Mouse (Mus musculus) spleen, postnatal 4 days (tissue): ENCODE measurements around the gene Aldh1a2.

Source experiments
- DNase-seq, 2 experiments: peaks; one replicate each; pipeline ENCODE4 v3.0.0; 2022; ENCODE audit warnings: low spot score in 2 of 2

Aldh1a2 gene

DNA sequence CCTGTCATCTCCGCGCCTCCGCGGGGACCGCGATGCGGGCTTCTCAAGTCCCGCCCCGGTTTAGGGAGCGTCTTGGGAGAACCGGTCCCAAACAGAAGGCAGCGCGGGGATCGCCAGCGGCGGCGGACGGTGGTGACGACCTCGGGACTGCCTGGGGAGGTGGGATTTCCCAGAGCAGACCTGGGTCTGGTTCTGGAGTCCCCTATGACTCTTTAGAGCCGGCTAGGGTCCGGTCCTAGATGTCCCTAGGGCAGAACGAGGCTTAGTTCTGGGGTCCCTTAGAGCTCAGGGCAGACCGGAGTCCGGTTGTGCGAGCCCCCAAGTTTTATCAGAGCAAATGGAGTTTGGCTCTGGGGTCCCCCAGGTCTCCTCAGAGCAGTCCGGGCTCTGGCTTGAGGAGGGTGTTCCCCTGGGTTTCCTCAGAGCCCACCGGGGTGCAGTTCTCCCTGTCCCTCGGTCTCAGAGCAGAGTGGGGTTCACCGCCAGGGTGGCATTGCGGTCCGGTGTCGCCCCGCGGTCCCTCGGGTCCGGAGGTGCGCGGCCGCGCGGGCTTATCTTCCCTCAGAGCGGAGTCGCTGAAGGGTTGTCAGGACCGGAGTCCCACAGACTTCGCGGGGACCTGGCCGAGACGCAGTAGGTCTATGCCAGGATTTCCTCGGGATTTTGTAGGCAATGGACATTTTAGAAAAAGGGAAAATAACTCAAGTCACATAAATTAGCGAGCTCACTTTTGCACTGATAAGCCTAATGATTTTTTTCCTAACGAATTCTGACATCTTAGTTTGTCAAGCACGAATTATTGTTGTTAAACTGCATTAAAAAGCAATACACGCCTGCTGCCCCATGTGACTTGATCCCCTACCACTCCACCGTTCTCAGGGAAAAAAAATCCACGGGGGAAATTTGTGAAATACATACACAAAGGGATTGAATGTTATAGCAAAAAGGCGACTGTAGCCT is 727 bp downstream of the Aldh1a2 start:
- DNase-seq: peak in 1 of 2 experiments; percentile 67

DNA sequence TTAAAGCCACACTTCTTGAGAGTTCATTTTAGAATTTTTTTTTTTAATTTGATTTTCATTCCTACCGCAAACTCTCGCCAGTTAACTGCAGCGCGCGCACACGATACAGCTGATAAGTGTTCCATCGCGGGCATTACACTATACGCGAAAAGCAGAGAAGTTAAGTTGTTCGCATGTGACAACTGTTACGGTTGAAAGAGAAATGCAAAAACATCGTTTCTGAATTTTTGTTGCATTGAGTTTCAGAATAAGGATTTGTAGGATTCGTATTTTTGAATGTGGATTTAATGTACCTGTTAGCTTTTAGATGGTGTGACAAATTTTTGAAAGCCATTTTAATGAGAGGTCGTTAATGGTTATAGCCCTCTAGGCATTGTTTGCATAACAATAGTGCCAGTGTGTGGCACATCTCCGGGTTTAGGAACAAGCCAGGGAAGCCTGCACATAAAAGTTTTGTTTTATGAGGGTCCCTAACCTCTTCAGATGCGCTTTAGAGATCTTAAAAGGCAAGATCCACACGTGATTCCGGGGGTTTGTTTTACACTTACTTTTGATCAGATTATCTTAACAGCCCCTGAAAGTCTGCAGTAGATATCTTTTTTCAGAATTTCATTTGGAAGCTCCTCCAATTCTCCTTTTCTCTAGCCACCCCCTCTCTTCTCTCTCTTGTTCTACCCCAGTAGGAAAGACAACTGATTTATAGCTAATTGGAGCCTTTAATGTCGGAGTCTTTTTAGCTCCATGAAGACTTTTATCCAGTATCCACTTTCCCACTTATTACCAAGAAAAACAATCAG is 1.6 kb downstream of the Aldh1a2 start:
- no peak for DNase-seq

DNA sequence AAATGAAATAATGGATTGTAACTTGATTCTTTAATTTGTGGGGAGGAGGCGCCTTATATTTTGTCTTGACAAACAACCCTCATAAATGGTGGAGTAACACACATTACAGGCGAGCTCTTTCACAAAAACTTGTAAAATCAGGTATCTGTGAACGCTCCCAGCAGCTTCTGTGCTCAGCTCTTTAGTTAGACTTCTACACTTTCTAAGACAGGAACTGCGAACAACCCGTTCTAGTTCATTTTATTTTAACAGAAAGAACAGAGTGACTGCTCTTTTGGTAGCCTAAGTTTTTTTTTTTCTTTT is 2.2 kb downstream of the Aldh1a2 start:
- DNase-seq: no peak

DNA sequence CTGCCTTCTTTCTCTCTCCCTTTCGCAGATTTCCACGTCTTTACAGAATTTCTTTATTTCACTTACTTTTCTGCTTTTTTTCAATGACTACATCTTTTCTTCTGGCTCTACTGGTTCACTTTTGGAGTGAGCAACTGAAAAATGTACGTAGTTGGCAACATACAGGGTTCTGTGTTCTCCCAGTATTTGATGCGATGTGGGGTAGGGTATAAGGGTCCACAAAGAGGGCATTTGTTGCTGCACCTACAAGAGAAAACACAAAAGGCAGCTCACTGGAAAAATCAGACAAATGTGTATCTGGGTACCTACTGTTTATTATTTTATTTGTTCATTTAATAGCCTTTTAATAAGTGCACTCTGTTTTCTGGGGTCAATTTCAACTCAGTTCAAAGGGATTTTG is 3.6 kb downstream of the Aldh1a2 start:
- DNase-seq: no peak

DNA sequence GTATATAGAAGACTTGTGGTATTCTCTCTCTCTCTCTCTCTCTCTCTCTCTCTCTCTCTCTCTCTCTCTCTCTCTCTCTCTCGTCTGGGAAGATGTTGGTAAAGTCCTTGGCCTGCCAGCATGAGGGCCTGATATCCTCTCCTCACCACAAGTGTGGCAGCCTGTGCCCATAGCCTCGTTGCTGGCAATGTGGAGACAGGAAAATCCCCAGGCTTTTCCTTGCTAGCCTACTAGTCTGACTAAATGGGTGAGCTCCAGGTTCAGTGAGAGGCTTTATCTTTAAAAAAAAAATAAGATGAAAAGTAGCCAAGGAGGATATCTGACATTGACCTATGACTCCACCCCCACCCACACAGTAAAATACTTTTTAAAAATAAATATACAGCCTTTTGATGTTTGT is 4.8 kb downstream of the Aldh1a2 start:
- DNase-seq: no peak

DNA sequence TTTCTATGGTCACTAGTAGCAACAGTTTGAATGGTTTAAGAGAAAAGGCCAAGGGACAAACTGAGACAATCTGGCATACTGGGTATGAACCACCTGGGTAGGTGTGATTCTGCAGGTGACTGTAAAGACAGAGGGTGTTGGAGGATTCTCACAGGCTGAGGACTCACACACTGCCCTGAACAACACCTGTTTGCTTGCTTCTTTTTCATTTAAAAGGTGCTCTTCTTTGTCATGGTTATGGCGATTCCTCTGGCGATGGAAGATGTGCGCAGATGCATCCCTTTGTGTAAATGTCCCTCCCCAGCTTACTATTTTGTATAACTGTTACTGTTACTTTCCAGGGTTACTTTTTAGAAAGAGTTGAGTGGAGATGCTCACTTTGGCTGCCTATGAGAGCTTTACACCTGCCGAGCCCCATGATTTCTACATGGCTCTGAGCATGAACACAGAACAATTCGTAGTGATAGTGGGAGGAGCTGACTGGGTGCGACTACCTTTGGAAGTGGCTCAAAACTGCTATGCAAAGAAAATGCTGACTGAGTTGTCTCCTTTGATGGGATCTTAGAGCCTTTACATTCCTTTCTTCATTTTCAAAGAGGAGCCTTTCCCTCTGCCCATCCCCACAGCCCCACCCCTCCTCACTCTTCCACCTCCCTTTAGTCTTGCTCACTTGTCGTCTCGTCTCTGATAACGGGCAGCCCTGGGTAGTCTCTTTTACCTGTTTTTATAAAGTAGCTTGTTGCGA is 11.8 kb downstream of the Aldh1a2 start:
- no peak for DNase-seq

DNA sequence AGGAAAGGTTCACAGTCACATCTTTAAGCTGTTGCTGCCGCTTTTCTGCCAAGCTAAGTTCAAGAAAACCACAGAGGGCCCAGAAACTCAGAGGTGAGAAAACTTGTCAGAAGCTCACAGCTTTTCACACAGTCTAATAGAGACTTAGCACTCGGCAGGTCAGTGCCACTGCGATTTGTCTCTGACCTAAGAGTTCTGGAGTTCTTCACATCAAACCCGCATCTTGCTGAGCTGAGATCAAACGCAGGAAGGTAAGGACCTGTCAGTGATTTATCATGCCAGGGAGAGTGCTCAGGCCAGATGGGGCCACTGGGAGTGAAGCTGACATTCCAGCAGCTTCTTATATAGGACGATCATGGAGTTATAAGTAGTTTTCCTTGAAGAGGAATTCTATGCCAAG is 14.4 kb downstream of the Aldh1a2 start:
- no peak for DNase-seq

DNA sequence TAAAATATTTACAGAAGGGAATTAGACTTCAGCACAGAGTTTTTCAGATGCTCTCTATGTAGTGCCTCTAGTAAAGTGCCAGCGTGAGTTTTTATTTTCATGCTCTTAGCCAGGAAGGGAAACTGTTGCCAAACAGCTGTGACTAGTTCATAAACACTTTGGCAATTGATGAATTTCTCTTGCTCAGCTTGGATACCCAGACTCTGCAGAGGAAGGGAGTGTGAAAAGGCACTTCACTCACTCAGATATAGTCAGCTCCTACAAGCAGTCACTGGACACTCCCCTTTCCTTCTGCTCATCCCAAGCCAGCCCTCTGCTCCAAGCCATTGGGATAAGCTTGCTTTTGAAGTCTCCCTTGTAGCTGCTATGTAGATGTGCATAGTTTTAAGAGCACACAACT is 21.0 kb downstream of the Aldh1a2 start:
- no peak for DNase-seq

DNA sequence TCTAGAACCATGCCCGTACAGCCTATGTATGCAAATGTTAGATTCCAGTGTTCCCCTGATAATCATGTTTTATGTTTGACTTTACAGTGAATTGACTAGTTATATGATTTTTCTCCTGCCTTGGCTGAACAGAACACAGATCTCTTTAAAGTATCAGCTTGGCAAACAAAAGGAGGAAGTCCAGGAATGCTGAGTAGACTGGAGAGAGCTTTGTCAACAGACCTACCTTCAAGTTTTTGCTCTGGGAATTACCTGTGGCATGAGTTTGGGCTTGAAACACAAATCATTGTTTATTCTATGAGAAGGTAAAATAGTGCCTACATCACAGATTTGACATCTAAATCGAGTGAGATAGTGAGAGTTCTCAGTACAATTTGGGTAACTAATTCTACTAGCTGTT is 24.3 kb downstream of the Aldh1a2 start:
- DNase-seq: no peak

DNA sequence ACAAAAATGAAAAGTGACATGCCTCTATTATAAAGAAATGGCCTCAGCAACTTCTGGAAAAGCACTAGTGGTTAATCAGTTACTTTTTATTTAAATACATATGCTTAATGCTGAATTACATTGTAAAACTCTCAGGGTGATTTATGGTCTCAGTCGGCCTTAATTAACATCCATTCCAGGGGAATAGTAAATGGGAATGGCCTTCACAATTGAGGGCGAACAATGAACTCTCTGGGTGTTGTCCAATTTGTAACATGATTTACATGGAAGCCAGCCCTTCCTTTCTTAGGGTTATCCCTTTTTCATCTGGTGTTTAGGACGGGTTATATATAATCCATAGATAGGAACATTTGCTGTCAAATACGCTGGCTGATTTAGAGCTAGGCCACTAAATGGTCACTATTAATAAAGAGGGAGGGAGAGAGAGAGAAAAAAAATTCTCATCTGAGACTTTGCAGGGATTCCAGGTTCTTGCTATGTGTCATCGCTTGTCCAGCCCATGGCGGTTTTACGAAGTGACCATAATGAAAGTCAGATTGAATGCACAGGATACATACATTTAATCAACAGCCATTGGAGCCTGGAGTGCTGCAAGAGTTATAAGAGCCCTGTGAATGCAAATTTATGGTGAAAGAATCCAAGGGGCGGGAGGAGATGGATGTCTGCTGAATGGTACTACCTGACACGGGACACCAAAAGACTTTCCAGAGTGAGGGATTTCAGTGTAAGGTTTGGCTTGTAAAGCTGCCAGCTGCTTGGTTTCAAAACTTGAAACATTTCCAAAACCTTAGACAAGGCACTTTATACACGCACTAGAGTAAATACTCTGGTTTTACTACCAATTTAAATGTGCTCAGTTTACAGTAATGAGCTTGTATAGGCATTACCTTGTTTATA is 26.2 kb downstream of the Aldh1a2 start:
- DNase-seq: no peak

DNA sequence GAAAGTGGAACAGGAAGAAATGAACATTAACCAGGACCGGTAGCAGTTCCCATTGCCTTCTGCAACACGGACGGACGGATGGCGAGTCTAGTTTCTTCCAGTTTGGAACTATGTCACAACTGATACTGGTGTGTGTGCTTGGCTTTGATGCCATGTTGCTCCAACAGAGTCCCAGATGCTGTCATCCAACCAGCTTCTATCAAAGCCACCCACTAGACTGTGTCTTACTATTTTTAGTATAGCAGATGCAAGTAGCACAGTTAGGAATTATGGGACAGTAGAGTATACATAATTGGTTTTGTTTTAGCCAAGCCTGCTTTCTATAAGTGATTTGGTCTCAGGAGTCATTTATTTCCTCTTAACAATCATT is 26.8 kb downstream of the Aldh1a2 start:
- no peak for DNase-seq

DNA sequence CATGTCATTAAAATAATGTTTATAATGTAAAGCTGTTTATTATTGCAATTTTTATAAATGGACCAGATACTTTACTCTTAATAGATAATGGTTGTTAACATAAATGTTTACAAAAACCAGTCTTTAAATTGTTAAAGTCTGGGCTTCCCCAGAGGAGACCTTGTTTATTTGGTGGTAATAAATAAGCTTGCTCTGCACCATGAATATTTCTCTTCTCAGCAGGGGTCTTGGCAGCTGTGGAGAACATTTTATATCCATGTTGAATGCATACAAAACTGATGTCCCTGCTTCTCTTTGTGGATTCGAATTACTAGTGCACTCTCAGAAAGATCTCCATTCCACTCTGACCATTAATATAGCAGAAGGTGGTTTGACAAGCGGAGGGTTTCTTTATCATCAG is 38.8 kb downstream of the Aldh1a2 start:
- DNase-seq: no peak

DNA sequence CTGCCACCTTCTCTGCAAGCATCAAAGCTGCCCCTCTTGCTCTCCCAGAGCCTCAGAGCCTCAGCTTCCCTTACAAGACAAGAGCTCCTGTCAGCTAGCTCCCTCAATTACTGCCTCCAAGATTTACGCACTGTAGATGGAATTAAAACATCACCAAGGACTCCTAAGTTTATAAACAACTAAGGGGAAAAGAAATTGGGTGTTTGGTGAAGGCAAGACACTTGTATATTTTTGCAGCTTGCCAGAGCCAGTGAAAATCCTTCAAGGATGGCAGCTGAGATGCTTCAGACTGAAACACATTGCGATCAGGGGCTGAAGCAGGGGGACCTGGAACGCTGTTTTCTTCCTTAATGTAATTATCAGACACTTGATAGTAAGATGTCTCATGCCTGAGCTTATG is 47.1 kb downstream of the Aldh1a2 start:
- no peak for DNase-seq

DNA sequence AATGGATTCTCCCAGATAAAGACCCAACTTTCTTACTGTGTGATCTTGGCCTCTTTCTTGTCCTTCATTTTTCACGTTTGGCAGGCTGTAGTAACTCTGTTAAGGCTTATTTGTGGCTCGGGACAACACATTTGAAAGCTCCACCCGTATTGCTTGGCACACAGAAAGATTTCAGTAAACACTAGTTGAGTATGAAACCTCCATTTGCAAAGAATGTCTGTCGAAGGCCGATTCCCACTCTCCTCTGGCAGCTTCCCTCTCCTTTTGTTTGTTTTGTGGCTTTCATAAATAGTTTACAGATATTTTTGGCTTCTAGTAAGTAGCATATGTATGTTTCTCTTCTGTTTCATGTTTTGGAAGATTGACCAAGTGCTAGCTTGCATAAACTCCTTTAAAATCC is 54.1 kb downstream of the Aldh1a2 start:
- DNase-seq: no peak

DNA sequence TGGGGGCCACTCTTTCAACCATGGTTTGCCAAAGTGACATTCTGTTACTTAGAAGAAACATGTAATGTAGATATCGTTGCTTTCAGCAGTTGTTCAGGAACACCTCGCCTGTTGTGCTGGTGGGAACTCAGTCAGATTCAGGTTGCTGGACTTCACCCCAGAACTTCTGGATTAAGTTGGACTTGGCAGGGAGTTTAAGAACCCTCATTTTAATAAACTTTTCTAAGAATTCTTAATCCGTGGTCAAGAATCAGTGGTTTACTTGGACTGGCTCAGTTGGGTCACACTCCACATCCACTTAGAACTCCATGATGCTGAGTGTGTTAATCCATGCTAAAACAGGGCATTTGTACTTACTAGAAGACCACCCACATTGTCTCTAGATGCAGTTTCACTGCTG is 54.6 kb downstream of the Aldh1a2 start:
- no peak for DNase-seq

DNA sequence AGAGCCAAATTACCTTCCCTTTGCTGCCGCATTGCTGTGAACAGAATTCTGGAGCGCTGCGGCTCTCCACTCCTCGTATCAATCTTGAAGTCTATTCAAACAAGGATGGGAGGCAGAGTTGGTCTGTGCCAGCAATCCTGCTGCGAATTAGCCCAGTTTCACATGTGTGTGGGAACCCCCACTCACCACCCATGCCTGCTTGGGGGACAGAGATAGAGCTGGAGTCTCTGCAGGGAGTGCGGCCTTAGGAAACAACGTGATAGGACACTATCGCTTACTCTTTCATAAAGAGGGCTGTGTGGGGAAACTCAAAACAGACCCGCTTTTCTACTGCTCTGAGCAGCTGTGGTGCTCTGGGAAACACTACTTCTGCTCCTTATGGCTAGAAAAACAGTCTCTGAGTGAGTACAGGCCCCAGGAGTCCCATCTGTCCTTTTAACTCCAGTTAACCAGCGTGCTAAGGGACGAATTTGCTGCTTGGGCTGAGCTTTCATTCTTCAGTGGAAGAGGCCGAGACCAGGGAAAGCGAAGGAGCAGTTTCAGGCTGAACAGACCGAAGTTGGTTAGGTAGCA is 60.6 kb downstream of the Aldh1a2 start:
- no peak for DNase-seq

DNA sequence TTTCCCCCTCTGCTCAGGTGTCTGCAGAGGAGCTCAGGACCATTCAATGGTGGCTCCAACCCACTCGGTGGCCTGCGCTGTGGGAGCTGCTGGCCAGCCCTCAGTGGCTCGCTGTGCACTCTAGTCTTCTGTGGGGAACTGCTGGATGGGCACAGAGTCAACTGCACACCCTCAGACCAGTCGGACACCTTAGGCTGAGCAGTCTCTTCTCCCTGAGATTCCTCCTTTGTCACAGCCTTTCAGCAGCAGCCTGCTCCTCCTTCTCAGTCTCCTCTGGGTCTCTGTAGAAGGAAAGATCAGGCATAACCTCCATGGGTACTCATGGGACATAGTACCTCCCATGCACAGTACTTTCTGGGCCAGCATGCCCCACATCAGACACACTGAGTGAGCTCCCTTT is 63.2 kb downstream of the Aldh1a2 start:
- no peak for DNase-seq

DNA sequence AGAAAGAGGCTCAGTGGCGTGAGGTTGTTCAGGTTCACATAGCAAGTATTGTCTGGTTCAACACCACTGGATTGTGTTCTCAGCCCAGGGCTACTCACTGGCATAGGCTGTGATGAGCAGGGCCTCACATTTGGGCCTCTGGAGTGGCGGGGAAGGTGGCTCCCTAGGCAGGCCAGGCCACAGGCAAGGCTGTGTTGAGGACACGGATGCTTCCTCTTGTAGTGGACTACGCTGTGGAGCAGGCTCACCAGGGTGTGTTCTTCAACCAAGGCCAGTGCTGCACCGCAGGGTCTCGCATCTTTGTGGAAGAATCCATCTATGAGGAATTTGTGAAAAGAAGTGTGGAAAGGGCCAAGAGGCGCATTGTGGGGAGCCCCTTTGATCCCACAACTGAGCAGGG is 67.6 kb downstream of the Aldh1a2 start:
- DNase-seq: no peak

DNA sequence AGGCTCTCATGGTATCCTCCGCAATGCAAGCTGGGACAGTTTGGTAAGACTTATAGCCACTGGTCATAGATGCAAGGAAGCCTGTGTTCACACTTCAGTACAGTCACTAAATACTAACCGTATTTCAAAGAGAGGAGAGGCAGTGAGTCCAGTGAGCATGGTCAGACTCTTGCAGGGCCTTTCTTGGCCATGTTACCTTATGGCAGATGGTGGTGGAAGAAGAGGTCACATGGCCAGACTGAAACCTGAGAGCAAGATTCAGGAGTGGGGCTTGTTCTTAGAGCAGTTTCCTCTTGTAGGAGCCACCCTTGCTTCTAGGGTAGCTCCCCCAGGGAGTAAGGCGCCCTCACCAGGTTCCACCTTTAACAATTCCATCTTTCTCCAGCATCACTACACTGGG is 69.6 kb downstream of the Aldh1a2 start:
- DNase-seq: no peak

DNA sequence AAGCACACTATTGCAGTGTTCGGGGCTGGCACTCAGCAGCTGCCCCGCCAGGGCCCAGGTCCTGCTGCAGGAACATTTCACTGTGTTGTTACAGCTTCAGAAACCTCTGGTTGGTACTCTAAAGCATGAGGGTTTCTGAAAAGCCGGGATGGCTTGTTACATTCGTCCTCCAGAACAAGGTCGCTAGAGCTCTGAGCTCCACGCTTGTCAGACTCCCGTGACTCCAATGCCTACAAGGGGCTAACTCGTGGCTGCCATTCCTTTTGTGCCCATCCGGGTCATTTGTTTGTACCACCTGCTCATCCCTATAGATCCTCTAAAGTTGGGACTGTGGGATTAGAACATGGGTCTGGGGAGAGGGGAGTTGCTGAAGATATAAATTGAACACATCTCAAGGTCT is 70.8 kb downstream of the Aldh1a2 start:
- no peak for DNase-seq

DNA sequence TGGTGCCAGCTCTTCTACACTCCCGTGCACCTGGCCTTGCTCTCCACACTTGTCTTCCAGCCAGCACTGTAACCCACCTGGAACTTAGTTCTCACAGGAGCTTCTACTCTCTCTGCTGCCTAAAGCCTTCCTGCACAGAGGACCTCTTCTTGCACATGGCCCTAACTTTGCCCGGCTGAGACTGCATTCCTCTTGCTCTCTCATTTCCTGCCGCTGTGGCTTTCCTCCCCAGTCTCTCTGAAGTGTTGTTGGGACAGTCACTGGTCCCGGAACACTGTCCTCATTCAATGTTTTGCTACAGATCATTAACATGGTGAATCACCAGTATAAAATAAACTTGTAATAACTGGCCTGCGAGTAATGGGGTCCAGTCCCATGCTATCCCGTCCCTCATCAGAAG is 73.1 kb downstream of the Aldh1a2 start:
- DNase-seq: no peak
